Mouse (Mus musculus) lung, postnatal 0 days (tissue): Measurements from ENCODE around the gene Mapk1ip1l. TPM values are rescaled to one million over a fixed set of nuclear protein-coding genes. Genes with fewer than 3 reads are reported as not detected.

Experiments used
- ATAC-seq: fragments of 200-750 bp; cut with Nextera tagmentation; 2 replicates; pipeline ENCODE4 v1.8.0; 2017; ENCODE audit warnings: moderate library complexity
- DNase-seq: peaks from one replicate; pipeline ENCODE4 v3.0.0-alpha.2; 2016; ENCODE audit warnings: low spot score
- H3K27ac ChIP-seq: fragments of 300-500 bp; sonication (generic); 2 replicates; pipeline ENCODE4 v1.5.1; 2014; ENCODE audit warnings: antibody characterized with exemption, mild to moderate bottlenecking, low read length, mixed read lengths
- H3K27me3 ChIP-seq: fragments of 300-500 bp; sonication (generic); replicated peaks from 2 replicates; pipeline ENCODE4 v1.6.1; 2014; ENCODE audit warnings: low read length, mixed read lengths; ENCODE audit not compliant: insufficient read depth
- H3K36me3 ChIP-seq: fragments of 300-500 bp; sonication (generic); 2 replicates; pipeline ENCODE4 v1.6.1; 2014; ENCODE audit warnings: low read length, mixed read lengths; ENCODE audit not compliant: insufficient read depth
- H3K4me1 ChIP-seq: fragments of 300-500 bp; sonication (generic); 2 replicates; pipeline ENCODE4 v1.6.1; 2014; ENCODE audit warnings: antibody characterized with exemption, low read depth, low read length, mixed read lengths; ENCODE audit not compliant: insufficient read depth
- H3K4me2 ChIP-seq: fragments of 300-500 bp; sonication (generic); replicated peaks from 2 replicates; pipeline ENCODE4 v1.6.1; 2014; ENCODE audit warnings: low read depth, mild to moderate bottlenecking, low read length, moderate library complexity, mixed read lengths
- H3K4me3 ChIP-seq: fragments of 300-500 bp; sonication (generic); 2 replicates; pipeline ENCODE4 v1.5.1; 2014; ENCODE audit warnings: low read depth, low read length
- H3K9ac ChIP-seq: fragments of 300-500 bp; sonication (generic); replicated peaks from 2 replicates; pipeline ENCODE4 v1.6.1; 2014; ENCODE audit warnings: low read depth, mild to moderate bottlenecking
- H3K9me3 ChIP-seq: fragments of 300-500 bp; sonication (generic); 2 replicates; pipeline ENCODE4 v1.6.1; 2016; ENCODE audit warnings: low read length, mixed read lengths
- CTCF ChIP-seq: IDR thresholded peaks from 2 replicates; pipeline ENCODE4 v1.5.1; 2016; ENCODE audit warnings: antibody characterized with exemption, mild to moderate bottlenecking
- EP300 ChIP-seq: IDR thresholded peaks from 2 replicates; pipeline ENCODE4 v1.6.1; 2016; ENCODE audit warnings: antibody characterized with exemption, mild to moderate bottlenecking, control low read depth
- WGBS: fragments of 180-500 bp; shearing (Covaris S2); extraction: QIAGEN DNeasy Blood & Tissue Kit; methylation state at CpG from one replicate; pipeline ENCODE4 v1.1.7; 2014; 5-methylcytosine and 5-hydroxymethylcytosine counted together
- polyA plus RNA-seq: library from polyadenylated mRNA; unstranded; fragments of >200 nt; fragmentation: Nextera tagmentation; extraction: Ambion mirVana; gene quantifications from 2 replicates; pipeline ENCODE4 v1.2.1, GENCODE M21; 2015

Mapk1ip1l gene
- polyA plus RNA-seq, 1 experiment from 2014 or later, result 19.9 TPM

DNA sequence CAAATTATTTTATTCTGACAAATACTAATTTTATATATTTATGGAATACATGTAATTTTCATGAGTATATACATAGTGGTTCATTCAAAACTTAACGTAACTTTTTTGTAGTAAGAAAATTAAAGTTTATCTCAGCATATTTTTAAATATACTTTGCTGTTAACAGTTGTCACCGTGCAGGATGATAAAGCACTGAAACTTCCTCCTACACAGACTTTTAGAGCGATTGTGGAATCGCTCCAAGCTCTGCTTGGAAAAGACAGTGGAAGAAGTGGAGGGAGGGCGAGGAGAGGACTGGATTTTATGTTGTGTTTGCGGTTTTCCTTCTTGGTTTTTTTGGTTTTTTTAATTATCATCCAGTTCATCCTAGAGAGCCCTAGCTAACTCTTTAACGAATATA is 14.5 kb upstream of the Mapk1ip1l start:
- no peaks in the 10 kb centered on the region for H3K36me3 ChIP-seq
- 43% methylated on average over 7 of the region's 7 CpGs for WGBS
- H3K4me2 ChIP-seq, result no peak overlapping the region
- no peak overlapping the region for H3K9ac ChIP-seq
- no peaks in the 10 kb centered on the region for H3K27me3 ChIP-seq
- peak; percentile 12 for DNase-seq
- no peak overlapping the region for H3K27ac ChIP-seq
- ATAC-seq, result no peak
- no peak overlapping the region for H3K4me3 ChIP-seq
- H3K9me3 ChIP-seq, result no peaks in the 10 kb centered on the region
- TF ChIP-seq EP300 (no peak), CTCF (no peak)
- H3K4me1 ChIP-seq, result no peaks in the 10 kb centered on the region

DNA sequence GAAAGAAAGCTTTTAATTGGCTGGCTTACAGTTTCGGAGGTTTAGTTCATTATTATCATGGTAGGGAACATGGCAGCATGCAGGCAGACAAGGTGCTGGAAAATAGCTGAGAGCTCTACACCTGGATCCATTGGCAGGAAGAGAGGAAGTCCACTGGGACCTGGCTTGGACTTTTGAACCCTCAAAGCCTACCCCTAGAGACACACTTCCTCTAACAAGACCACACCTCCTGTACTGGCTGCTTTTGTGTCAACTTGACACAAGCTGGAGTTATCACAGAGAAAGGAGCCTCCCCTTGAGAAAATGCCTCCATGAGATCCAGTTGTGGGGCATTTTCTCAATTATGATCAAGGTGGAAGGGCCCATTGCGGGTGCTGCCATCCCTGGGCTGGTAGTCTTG is 12.8 kb upstream of the Mapk1ip1l start:
- TF ChIP-seq CTCF (no peak), EP300 (no peak)

DNA sequence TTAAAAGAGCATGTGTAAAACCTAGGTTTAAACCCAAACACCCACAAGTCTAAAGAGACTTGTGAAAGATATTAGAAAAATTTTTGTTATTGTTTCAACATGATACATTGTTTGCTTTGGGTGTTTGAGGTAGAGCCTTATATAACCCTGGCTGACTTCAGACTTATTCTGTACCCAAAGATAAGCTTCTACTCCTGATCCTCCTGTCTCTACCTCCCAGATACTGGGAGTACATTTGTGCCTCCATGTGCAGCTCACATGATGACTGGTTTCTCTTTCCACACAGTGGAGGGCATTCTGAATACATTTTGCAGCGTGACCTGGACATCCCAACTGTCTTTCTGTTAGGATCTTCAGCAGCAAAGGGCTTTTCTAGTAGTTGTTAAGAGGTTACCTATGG is 11.9 kb upstream of the Mapk1ip1l start:
- TF ChIP-seq CTCF, result no peak
- no peak for TF ChIP-seq EP300
- no peak for DNase-seq
- Histone ChIP-seq H3K36me3 (no peaks in the 10 kb centered on the region; the same call in 1 of the 2 replicates), H3K27me3 (no peaks in the 10 kb centered on the region), H3K4me3 (no peak overlapping the region), H3K4me2 (no peak overlapping the region), H3K27ac (no peak overlapping the region), H3K4me1 (no peaks in the 10 kb centered on the region), H3K9me3 (no peaks in the 10 kb centered on the region), H3K9ac (no peak overlapping the region)
- no peak for ATAC-seq
- 45% methylated on average over 1 of the region's 1 CpGs for WGBS

More for the DNA sequence above, 12.8 kb upstream of the Mapk1ip1l start:
- Histone ChIP-seq H3K4me3 (no peak overlapping the region), H3K27ac (no peak overlapping the region), H3K36me3 (no peaks in the 10 kb centered on the region; the same call in 1 of the 2 replicates), H3K4me2 (no peak overlapping the region), H3K9me3 (no peaks in the 10 kb centered on the region), H3K27me3 (no peaks in the 10 kb centered on the region), H3K4me1 (no peaks in the 10 kb centered on the region), H3K9ac (no peak overlapping the region)
- 97% methylated on average over 2 of the region's 2 CpGs for WGBS
- no peak for DNase-seq
- no peak for ATAC-seq

DNA sequence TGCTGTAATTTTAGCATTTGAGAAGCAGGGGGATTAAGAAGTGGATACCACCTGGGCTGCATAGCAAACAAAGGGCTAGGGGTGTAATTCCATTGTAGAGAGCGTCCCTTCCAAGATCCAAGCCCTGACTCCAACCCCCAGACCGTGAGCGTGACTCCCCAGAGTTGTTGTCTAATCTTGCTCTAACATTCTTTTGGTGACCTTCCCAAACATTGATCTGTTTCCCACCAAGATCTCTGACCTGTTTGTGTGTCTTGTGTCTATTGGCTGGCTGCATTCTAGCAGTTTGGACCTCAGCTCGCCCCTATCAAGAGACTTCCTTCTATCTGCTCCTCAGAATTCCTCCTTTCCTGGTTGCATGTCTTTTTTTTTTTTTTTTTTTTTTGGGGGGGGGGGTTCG is 11.0 kb upstream of the Mapk1ip1l start:
- Histone ChIP-seq H3K36me3 (no peaks in the 10 kb centered on the region; the same call in 1 of the 2 replicates), H3K9me3 (no peaks in the 10 kb centered on the region), H3K4me3 (no peak overlapping the region), H3K27me3 (no peaks in the 10 kb centered on the region), H3K27ac (no peak overlapping the region), H3K4me2 (no peak overlapping the region), H3K4me1 (no peaks in the 10 kb centered on the region), H3K9ac (no peak overlapping the region)
- DNase-seq, result no peak
- ATAC-seq, result no peak
- 69% methylated on average over 4 of the region's 5 CpGs for WGBS
- no peak for TF ChIP-seq CTCF
- TF ChIP-seq EP300, result no peak

DNA sequence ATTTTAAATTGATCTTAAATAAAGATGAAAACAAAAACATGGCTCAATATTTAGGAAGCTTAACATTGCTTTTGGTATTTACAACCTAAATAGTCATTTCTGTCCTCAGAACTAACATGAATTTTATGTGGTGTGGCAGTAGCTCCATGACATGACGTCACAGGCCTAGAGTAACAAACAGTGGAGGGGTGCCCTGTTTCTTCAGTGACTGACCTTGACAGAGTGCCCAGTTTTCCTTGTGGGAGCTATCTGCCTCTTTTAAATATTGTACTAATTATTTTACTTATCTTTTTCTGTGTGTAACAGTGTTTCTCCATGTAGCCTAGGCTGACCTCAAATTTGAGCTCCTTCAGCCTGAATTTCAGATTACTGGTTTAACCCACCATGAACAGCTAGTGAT is 6.3 kb upstream of the Mapk1ip1l start:
- Histone ChIP-seq H3K9me3 (no peaks in the 10 kb centered on the region), H3K9ac (no peak overlapping the region), H3K4me2 (no peak overlapping the region), H3K4me3 (no peak overlapping the region), H3K4me1 (no peaks in the 10 kb centered on the region), H3K36me3 (no peaks in the 10 kb centered on the region; the same call in 1 of the 2 replicates), H3K27me3 (no peaks in the 10 kb centered on the region), H3K27ac (no peak overlapping the region)
- ATAC-seq (no peak), DNase-seq (no peak)
- no peak for TF ChIP-seq CTCF
- no peak for TF ChIP-seq EP300
- WGBS, result 65% methylated on average over 1 of the region's 1 CpGs

DNA sequence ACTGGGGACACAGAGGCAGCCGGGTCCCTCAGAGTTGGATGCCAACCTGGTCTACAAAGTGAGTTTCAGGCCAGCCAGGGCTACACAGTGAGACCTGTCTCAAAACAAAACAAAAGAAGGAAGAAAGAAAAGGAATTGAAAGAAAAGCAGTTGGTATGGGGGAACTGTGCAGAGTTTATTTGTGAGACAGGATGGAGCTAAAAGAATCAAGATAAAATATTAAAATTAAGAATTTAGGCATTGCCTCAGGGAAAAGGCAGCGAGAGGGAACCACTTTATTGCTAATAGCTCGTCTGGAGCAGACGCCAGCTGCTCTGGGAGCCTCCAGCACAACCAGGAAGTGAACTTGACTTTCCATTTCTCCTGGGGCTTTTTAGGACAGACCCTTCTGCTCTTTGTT is 3.9 kb upstream of the Mapk1ip1l start:
- no peak overlapping the region for H3K4me2 ChIP-seq
- H3K9me3 ChIP-seq, result no peaks in the 10 kb centered on the region
- 61% methylated on average over 4 of the region's 4 CpGs for WGBS
- no peak overlapping the region for H3K27ac ChIP-seq
- TF ChIP-seq CTCF, result no peak
- no peak for TF ChIP-seq EP300
- H3K4me3 ChIP-seq, result no peak overlapping the region
- H3K4me1 ChIP-seq, result no peaks in the 10 kb centered on the region
- no peak for DNase-seq
- H3K27me3 ChIP-seq, result no peaks in the 10 kb centered on the region
- H3K9ac ChIP-seq, result no peak overlapping the region
- H3K36me3 ChIP-seq, result no peaks in the 10 kb centered on the region; the same call in 1 of the 2 replicates
- no peak for ATAC-seq

DNA sequence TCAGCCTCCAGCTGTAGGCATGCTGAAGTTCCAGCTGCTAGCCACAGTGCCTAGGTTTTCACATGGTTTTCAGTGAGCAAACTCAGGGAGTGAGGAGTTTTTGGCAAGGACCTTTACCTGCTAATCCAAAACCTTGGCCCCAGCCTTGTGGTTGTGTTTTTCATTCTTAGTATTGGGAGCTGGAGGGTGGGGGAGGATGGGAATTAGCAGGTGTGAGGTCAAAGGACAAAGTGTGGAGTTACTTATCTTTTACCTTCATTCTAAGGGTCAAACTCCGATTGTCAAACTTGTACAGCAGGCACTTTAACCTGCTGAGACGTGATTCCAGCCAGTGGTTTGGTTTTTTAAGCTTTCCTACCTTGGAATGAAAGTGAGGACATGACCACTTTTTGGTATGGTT is 1.8 kb upstream of the Mapk1ip1l start:
- TF ChIP-seq EP300 (no peak), CTCF (no peak)
- no peak overlapping the region for H3K4me2 ChIP-seq
- H3K9me3 ChIP-seq, result no peaks in the 10 kb centered on the region
- H3K9ac ChIP-seq, result no peak overlapping the region
- no peak overlapping the region for H3K27ac ChIP-seq
- 57% methylated on average over 2 of the region's 2 CpGs for WGBS
- H3K4me1 ChIP-seq, result peaks cover 9% of the 10 kb centered on the region; the same call in 1 of the 2 replicates
- H3K36me3 ChIP-seq, result no peaks in the 10 kb centered on the region
- no peaks in the 10 kb centered on the region for H3K27me3 ChIP-seq
- ATAC-seq, result no peak
- H3K4me3 ChIP-seq, result no peak overlapping the region
- no peak for DNase-seq
